Mouse (Mus musculus) heart, adult 10 weeks (tissue): ENCODE measurements around the gene Gm3099. TPM values are rescaled to one million over a fixed set of nuclear protein-coding genes. Genes with fewer than 3 reads are reported as not detected.

Experiments
- polyA plus RNA-seq: library from polyadenylated mRNA; stranded (reverse); fragments of 350-450 nt; fragmentation: Illumina TruSeq; extraction: RNeasy Lipid Tissue Mini Kit (QIAGEN cat#74804); gene quantifications from one replicate; pipeline ENCODE4 v1.2.3, GENCODE M21; 2014; ENCODE audit warnings: low read depth, low replicate concordance

Gene Gm3099
- not detected for polyA plus RNA-seq

GRCm38 (mm10) chr14:3998094-3998493 is at the start of gene Gm3099:
Gene Gm3099, plus strand, starts transcription at chr14:3998394.

GRCm38 (mm10) chr14:3963247-3963646 is 34.9 kb upstream of the Gm3099 start, which contains the start of gene Gm3095:
Gene Gm3095, plus strand, starts transcription at chr14:3963547.

GRCm38 (mm10) chr14:4023641-4024040 is 25.4 kb downstream of the Gm3099 start, which contains the start of gene Gm5796:
Gene Gm5796, plus strand, starts transcription at chr14:4023941.

Other genes with a start within 250 kb of the Gm3099 start
- not detected for gene Gm3002, start 188.3 kb upstream of the Gm3099 start, polyA plus RNA-seq
- gene Gm3033, start 152.1 kb upstream of the Gm3099 start, polyA plus RNA-seq = not detected
- not detected for gene Gm2916, start 114.2 kb upstream of the Gm3099 start, polyA plus RNA-seq
- gene Gm3029, start 66.6 kb upstream of the Gm3099 start, polyA plus RNA-seq = not detected
- not detected for gene Gm3095, start 34.8 kb upstream of the Gm3099 start, polyA plus RNA-seq
- gene Gm5796, start 25.5 kb downstream of the Gm3099 start, polyA plus RNA-seq = not detected
- gene Gm3115, start 85.7 kb downstream of the Gm3099 start, polyA plus RNA-seq = not detected
- not detected for gene Gm8108, start 112.1 kb downstream of the Gm3099 start, polyA plus RNA-seq
- not detected for gene Gm3127, start 166.6 kb downstream of the Gm3099 start, polyA plus RNA-seq
- gene Gm2974, start 184.2 kb downstream of the Gm3099 start, polyA plus RNA-seq = not detected